Comparison of ENCODE assay signal across 8 mouse cellular contexts in genomic region chr6:28955581-28955980, GRCm38 (mm10).
DNase-seq lines count a peak whose midpoint lies in the region; ATAC-seq and TF ChIP-seq lines count a peak whose summit lies in the region.

No protein-coding gene starts in this region.

- H3K9ac ChIP-seq in kidney, embryonic 16.5 days (replicated peaks; ENCODE audit: low read length), result no peak overlapping the region

- ATAC-seq in kidney, embryonic 16.5 days (ENCODE audit: low FRiP score, low TSS enrichment), result no peak
- no peak for ATAC-seq in G1E (ENCODE audit: extremely low read depth, insufficient number of reproducible peaks, low FRiP score, poor library complexity, severe bottlenecking)
- ATAC-seq in cerebellum, adult (ENCODE audit: insufficient number of reproducible peaks, low FRiP score, low TSS enrichment), result peak; percentile 58; the same call in 1 of the 2 replicates

- H3K4me2 ChIP-seq in kidney, embryonic 16.5 days (replicated peaks; ENCODE audit: low read depth, low read length), result no peak overlapping the region

- intact Hi-C loops in left cerebral cortex, postnatal 10 days (cut with DNase I), result no loop called here

- H3K36me3 ChIP-seq in kidney, embryonic 16.5 days (ENCODE audit: insufficient read depth, low read length), result no peaks in the 10 kb centered on the region
- H3K36me3 ChIP-seq in G1E (replicated peaks), result no peaks in the 10 kb centered on the region

- WGBS in kidney, embryonic 16.5 days, result 19% methylated on average over 11 of the region's 11 CpGs

- no peak overlapping the region for H3K27ac ChIP-seq in kidney, embryonic 16.5 days (ENCODE audit: low read length)

- TF ChIP-seq CTCF in G1E (IDR thresholded peaks at IDR 0.05; ENCODE audit: low read depth, low read length), result peak; percentile 74

- 0 out of 2 replicates have a peak, but pooled peaks cover 3% of the 10 kb centered on the region for H3K4me1 ChIP-seq in kidney, embryonic 16.5 days (ENCODE audit: insufficient read depth, low read length)
- no peaks in the 10 kb centered on the region for H3K4me1 ChIP-seq in G1E (ENCODE audit: insufficient read depth, low read depth, low read length)

- DNase-seq in kidney, adult 11 months, result peak; percentile 10
- DNase-seq in G1E (ENCODE audit: low spot score), result no peak
- DNase-seq in frontal cortex, postnatal 25 days (ENCODE audit: low spot score in 2 of 2), result peak; percentile 39 to 43
- peak; percentile 40 to 76 for DNase-seq in left cerebral cortex, postnatal 10 days (ENCODE audit: extremely low spot score in 1 of 2, low spot score in 2 of 2)
- DNase-seq in ovary, postnatal 14 days (ENCODE audit: low spot score), result peak; percentile 54
- no peak for DNase-seq in natural killer cell, adult 2 months (ENCODE audit: low spot score in 2 of 2)

- H3K27me3 ChIP-seq in kidney, embryonic 16.5 days (ENCODE audit: insufficient read depth, low read length), result 0 out of 2 replicates have a peak, but pooled peaks cover 3% of the 10 kb centered on the region
- peaks cover 6% of the 10 kb centered on the region; the same call in 1 of the 2 replicates for H3K27me3 ChIP-seq in G1E (ENCODE audit: insufficient read depth, low read length)

- H3K9me3 ChIP-seq in kidney, embryonic 16.5 days (ENCODE audit: low read length), result no peaks in the 10 kb centered on the region
- no peaks in the 10 kb centered on the region for H3K9me3 ChIP-seq in G1E (replicated peaks)

- no peak overlapping the region for H3K4me3 ChIP-seq in kidney, embryonic 16.5 days (ENCODE audit: low read length)
- H3K4me3 ChIP-seq in G1E (ENCODE audit: low read depth, low read length), result no peak overlapping the region

Comparison
In these comparisons a context has a peak if more than half of its experiments do, and no peak if none do; other contexts are left out.
1. DNase-seq: peak in kidney, adult 11 months (single experiment), frontal cortex, postnatal 25 days (2 of 2), left cerebral cortex, postnatal 10 days (2 of 2) and ovary, postnatal 14 days (single experiment); none in G1E (single experiment) and natural killer cell, adult 2 months (0 of 2).